Mouse (Mus musculus) neural tube, embryonic 10.5 days (tissue): ENCODE results near the gene Cyren.
A peak's percentile ranks its signal among the peaks of the same experiment; 100 is the strongest.

Source experiments
- DNase-seq: peaks from one replicate; pipeline ENCODE4 v3.0.0-alpha.2; 2017; ENCODE audit warnings: low spot score; ENCODE audit errors: extremely low spot score

The Cyren gene

DNA sequence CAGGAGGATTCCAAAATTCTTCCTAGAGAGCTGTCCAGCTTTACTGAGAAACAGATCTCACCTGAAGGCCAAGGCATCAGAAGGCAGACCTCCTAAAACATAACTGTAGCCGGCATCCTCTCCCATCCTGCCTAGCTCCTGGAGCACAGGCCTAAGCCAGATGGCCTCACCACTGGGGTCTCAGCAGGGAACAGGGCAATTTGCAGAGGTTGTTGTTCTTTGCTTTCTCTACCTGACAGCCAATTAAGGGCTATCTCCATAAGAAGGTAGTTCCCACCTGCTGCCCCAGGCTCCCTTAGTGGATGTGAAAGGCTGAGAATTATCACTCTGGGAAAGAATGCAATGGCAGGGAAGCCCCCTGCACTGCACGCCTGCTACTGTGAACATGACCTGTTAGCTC is 23.1 kb upstream of the Cyren start:
- no peak for DNase-seq

DNA sequence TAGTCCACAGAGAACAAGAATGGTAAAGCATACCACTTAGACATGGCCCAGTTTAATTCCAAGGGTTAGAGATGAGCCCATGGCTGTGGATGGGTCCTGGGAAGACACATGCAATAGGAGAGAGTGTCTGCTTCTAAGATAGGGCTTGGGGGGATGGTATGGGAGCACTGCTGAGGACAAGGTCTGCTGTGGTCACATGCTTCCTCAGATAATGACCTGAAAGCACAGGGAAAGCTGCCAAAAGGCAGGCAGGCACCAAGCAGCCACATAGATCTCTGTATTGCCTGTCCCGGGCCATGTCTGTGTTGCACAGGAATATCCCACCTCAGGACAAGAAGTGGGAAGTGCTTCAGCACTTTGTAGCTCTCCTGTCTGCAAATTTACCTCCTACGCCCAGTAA is 21.3 kb upstream of the Cyren start:
- DNase-seq: no peak

DNA sequence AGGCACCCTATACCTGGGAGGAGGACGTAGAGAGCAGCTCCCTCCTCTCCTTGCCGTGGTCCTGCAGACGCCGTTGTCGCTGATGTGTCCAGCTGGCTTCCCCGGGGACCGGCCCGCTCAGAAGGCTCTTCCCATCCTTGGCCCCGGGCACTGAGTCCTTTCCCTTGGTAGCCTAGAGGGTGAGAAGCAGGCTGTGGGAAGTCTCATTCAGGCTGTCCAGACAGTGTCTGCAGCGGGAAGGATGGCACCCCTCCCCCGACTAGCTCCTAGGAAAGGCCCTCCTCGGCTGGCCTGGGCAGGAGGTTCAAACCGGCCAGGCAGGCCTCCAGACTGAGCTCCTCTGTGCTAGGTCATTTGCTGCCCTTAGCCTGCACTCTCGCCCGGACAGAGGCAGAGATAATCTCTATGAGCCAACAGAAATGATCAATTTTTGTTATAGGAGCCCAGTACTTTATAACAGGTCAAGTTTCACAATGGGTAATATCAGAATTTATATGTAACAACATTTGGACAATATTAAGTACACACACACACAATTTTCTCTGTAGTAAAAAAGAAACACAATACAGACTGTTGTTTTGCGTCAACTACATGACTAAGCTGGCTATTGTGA is 18.4 kb upstream of the Cyren start:
- DNase-seq: no peak

DNA sequence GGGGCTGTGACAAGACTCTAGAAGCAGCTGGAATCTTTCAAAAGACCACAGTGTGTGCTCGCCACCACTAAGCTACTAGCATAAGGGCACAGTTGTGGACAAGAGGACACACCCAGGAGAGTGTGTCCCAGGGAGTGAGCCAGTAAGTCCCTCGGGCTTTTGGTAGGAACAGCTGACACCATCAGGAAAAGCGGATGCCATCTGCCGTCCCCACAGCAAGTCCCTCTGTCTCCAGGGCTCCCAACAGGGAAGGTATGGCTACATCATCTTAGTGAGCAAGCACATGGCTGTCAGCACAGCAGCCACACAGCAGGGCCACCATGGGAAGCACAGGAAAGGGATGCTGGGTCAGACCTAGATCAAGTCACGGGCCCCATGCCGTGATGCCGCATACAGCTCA is 17.7 kb upstream of the Cyren start:
- no peak for DNase-seq

DNA sequence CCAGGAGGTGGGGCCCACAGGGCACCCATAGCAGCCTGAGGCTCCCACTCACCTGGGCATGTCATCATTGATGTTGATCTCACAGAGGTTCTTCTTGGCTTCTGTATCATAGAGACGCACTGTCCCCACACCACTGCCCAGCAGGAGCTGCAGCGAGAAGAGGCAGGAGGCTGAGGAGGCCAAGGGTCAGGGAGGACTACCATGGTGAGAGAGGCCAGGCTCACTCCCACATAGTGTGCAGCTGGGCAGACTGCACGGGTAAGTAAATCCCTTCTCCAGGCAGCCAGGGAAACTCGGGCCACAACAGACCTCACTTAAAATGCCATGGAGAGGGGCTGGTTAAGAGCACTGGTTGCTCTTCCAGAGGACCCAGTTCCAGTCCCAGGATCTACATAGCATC is 11.3 kb upstream of the Cyren start:
- no peak for DNase-seq

DNA sequence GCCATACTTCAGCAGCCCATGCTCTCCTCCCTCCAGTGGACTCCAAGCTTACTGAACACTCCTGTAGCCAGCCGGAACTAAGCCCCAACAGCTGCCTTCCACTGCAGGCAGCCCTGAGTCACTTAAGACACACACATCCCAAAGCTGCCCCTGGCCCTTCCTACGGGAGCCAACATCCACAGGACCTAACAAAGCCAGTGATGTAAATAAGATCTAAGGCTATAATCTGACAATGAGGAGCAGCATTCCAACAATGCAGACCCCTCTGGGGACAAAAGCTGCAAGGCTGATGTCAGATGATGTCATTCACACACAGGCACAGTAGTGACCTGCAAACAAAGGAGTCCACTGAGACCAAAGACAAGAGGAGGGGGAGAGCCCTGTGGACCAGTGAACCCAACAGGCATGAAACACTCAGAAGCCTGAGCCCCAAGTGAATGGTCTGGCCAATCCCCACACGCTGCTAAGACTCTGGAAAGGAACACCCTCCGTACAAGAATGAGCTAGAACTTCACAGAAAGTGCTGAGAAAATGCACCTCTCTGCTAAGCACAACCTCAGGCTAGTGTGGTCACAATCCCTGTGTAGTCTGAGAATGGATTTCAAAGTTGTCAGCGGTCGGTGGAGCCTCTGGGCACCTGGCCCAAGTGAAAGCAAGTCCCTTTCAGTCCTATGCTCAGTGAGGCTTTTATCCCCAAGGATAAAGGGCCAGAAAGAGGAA is 9.4 kb upstream of the Cyren start:
- DNase-seq: peak; percentile 43

DNA sequence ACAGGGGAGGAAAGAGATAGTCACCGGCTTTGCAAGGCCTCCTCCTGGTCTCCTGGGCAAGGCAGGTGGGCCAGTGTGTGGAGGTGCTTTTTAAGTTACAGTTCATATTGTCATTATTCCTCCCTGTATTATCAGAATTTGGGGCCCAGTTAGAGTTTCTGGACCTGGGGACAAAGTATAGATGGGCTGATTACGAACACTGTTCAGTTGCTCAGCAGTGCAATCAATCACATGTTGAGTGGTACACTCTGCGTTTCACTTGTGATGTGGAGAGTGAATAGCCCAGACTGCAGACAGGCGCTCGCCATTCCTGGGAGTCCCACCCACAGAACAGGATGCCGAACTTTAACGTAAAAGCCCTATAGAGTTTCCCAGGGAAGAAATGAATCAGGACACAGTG is 6.9 kb upstream of the Cyren start:
- no peak for DNase-seq

DNA sequence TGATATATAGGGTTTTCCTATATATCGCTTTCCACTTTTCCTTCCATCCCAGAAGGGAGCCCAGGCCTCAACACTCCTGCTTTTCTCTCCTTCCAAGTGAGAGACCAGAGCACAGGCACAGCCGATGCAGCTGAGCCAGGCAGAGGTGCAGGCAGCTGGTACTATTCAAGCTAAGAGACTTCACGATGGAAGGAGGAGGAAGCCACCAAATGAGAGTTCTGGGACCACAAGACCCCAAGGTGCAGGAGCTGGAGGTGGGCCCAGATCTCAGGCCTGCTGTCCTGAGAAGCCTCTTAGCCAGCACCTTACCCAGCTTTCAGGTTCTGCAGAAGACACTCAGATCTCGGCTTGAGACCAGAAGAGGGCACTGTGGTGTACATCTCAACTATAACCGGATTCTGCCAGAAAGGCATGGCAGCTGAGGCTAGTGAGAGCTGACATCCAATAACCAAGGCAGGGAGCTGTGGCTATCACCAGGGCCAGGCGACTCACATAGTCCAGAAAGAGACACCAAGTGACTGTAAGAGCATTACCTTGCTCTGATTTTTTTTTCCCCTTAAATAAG is 2.1 kb upstream of the Cyren start:
- DNase-seq: no peak

DNA sequence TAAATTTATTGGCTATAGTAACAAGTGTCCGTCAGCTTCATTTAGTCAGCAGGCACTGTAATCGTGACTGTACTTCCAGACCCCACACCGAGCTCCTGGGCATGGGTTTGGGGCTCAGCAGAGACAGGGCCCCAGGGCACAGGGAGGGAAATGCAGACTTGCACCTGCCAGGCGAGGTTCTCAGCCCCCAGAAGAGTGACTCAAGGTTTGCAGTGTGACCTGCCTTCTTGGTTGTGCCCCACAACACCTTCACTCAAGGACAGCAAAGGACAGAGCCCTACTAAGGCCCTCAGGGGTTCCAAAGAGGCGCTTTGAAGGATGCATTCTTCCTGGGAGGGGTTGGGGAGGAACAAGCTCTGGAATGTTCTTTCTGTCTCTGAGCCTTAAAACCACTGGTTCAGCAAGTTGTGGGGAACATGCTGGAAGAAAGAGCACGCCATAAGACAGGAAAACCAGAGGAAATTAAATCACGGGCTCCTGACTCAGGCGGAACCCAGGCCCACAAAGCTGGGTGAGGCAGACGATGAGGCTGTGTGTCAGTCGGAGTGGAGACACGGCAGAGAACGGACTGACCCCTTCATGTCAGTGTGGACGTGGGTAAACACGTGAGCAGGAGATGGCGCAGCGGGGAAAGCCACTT is 1.4 kb upstream of the Cyren start:
- DNase-seq: no peak

DNA sequence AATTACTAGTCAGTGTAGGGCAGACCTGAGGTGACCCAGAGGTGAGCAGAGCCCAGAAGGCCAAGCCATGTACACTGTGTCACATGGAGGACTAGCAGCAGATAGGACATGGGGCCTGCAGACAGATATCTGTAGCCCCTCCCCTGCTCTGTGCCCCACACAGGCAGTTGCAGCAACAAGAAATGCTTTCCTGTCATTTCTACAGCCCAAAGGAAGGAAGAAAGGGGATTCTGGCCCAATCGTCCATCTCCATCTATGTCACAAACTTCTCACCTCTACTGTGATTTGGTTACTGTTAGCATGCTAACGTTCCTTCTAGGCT is 1.1 kb downstream of the Cyren start:
- DNase-seq: no peak

DNA sequence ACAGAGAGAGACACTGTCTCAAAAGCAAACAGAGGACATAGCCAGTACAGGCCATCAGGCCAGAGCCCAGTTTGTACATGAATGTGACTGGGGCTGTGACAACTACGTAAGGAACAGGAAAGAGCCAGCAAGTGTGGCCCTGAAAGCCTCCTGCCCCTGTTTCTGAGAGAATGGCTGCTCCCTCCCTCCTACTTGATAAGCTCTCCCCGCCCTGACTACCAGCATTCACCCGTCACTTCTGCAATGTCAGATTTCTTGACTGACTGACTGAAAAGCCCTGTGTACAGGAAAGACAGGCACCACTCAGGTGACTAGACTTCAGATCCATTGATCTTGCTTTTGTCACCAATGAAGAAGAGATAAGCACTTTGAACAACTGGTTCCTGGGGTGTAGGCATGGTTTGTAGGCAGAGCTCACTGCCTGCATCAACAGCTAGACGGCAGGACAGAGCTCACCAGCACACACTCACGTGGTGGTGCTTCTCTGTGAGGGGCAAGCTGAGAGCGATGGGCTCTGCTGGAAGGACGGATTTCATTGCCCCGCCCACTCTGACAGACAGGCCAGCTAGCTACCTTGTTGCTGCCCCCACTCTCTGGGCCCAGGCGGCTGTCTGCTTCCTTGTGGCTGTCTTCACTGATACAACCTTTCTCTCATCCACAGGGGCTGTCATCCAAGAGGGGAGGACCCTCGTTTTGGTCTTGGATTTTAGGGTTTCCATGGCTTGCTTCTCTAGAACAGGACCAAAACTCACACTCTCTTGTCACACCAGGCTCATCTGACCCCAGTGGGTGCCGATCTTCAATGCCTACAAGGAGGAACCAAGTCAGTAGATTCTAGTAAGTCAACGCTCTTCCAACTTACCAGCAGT is 1.7 kb downstream of the Cyren start:
- no peak for DNase-seq

DNA sequence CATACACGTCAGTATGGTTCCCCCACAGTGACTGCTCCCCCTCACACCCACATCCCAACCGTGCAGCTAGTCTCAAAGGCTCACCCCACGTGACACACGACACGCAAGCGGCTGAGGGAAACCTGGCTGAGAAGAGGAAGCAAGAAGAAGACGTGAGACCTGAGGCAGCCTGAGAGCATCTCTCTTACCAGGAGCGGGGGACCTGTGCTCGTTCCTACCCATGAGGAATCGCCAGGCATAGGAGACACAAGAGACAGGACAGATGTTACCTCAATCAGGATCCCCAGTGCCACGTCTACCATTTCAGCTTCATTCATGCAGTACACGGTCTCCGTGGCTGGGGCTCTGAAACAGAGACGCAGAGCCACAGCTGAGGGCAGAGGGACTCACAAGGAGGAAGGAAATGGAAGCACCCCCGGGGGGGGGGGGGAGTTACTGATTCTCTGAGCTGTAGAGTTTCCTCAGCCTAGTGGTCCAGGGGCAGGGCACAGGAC is 2.5 kb downstream of the Cyren start:
- DNase-seq: no peak

DNA sequence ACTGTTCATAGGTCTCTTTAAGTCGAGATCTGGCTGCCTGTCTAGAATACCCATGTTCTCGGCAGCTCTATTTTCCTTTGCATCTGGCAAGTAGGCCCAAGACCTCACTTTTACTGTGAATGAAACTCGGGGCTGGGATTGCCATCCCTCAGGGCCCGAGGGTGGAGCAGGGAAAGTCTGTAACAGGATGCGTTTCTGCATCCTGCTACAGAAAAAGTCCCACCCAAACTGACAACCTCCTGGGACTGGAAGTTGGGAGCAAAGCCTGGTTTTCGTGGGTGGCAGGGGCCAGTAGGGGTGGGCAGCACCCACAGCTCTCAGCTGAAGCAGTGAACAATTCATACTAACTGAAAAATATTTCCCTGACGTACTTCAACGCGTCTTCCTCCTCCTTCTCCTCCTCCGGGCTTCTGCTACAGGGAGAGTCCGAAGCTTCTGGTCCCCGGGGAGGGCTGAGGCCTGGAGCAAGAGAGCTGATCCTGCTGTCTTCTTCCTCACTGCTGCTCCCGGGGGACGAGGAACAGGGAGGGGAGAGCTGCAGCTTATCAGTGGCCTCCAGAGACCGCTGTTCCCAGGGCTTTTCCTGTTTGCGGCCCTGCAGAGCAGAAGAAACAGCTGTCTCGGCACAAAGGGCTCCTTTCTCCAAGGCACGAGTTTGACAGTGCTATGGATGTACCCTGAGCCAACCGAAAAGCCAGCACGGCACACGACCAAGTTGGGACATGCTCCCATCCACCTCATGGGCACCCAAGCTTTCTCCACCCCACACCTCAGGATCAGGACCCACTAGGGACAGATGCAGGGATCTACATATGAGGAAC is 3.5 kb downstream of the Cyren start:
- DNase-seq: peak; percentile 11

DNA sequence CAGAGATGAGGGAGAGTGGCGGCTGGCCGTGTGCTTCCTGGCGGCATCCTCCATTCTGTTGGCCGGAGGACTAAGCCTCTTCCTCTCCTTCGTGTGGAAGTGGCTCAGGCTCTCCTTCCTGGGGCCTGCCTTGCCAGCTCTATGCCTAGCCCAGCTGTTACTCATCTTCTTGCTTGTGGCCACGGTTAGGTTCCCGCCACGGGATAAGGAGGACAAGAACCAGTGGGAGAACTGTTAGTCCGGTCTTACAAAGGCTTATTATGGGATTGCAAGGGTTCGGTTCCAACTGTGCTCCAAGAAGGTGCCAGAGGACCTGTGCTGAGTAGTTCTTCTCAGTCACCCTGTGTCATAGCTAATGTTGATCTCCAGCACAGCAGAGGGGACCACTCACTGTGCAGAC is 5.0 kb downstream of the Cyren start:
- DNase-seq: no peak

DNA sequence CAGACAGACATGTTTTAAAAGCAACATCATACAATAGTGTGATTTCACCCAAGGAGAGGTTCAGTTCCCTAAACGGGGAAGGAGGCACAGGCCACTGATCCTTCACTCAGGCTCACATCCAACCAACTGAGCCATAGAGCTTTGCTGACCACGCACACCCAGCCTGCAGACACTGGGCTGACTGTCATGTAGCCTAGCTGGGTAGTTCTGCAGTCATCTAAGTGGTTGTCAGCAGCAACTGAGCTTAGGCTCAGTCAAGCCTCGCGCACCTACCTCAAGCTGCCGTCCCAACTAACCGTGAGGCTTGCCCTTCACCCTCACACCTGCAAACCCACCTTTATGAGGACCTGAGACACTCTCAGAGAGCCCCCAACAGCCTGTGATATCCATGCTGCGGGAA is 5.9 kb downstream of the Cyren start:
- peak; percentile 10 for DNase-seq

DNA sequence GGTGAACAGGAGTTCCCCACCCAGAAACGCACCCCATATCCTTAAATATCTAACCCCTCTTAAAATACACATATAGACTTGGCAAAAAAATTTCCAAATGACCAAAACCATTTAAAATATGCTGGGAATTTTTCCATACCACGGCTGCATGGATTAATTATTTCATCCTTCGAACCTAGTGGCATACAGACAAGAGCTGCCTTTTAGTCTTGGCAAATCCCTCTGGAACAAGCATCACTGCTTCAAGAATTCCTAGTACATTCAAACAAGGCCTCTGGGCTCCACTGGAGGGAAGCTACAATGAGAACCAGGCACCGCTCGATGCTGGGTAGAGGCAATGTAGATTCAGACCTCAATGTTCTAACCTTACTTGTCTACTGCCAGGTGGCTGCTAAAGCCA is 7.1 kb downstream of the Cyren start:
- DNase-seq: no peak

DNA sequence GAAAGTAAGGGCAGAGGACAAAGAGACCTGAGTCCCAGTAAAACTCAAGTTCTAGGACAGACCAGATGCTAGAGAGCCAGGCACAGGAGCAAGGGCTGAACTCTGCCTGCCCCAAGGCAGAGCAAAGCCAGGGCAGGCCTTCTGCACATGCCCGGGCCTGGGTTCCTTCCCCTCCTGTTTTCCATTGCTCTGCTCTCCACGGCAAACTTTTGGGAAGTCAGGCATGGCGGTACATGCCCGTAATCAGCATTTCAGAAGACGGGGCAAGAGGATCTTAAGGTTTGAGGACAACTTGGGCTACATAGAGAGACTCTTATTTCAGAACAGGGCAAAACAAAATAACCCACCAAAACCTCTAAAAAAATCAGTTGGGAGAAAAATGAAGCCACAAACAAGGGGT is 7.7 kb downstream of the Cyren start:
- peak; percentile 11 for DNase-seq

DNA sequence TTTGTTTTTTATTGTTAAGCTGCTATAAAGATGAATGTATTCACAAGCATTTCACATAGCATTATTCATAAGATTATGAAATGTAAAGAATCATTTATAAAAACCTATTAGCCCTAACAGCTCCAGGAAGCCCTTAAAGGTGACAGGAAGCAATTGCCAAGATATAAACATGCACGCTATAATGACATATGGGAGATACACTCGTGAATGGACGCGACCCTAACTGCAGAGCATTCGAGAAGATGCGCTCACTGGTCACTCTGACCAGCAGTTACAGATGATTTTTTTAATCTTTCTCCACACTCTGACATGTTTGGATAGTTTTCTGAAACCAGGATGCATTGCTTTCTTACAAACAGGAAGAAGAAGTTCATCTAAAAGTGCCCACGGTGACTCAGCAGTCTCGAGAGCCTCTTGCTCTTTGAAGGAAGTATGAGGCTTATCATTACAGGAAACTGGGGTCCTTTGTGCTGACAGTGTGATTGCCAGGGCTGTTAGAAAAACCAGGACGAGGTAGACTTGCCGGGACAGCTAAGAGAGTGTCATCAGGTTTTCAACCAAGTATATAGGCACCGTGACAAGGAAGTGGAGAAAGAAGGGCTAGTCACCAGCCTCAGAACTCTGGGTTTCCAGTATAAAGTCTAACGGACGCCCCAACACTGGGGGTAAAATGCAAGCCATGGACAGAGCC is 8.5 kb downstream of the Cyren start:
- peak; percentile 13 for DNase-seq

DNA sequence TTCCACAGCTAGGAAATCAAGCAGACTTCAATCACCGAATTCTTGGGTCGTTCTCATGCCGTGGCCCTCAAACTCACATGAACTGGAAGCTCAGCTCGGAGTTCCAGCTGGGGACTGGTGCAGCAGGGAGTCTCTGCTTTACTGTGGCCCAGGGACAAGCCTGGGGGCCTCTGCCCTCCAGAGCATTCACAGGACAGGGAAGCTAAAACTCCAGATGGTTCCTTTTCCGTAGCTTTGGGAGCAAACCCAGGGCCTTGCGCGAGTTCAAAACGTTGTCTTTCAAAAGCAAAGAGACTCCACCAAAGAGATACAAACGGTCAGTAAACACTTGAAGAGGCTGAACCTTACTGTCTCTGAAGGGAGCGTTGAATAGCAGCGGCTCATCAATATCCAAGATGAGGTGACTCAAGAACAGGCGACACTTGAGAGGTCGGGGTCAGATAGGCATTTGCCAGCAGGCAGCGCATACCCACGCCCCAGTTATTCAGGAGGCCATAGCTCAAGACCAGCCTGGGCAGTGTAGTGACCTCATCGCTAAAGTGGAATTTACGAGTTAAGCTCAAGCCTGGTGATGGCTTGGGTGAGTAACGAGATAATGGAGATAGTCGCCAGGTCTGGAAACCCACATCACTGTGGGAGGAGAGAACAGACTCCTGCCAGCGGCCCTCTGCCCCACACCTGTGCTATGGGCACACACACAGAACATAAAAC is 9.2 kb downstream of the Cyren start:
- DNase-seq: peak; percentile 12

DNA sequence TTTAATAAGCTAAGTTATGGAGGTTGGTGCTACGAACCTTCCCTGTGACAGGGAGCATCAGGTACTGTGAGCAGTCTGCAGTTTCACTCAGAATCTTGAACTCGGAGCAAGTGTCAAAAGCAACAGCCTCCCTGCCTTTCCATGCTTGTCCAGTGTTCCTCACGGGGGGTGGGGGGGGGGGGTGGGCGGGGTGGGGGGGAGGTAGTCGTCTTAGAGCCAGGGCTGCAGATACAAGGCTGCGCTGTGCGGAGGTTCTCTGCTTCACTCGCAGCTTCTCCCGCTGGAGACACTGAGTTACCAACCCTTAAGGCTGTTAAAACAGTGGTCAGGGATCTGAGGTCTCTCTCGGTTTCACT is 9.9 kb downstream of the Cyren start:
- no peak for DNase-seq
